Mouse (Mus musculus) 3134 (cell line): Measurements from ENCODE around the gene Anxa4.

Source experiments
- DNase-seq: peaks from one replicate; pipeline ENCODE4 v3.0.0-alpha.2; 2011; ENCODE audit warnings: low spot score; ENCODE audit not compliant: insufficient read length; ENCODE audit errors: extremely low read depth

The Anxa4 gene

DNA sequence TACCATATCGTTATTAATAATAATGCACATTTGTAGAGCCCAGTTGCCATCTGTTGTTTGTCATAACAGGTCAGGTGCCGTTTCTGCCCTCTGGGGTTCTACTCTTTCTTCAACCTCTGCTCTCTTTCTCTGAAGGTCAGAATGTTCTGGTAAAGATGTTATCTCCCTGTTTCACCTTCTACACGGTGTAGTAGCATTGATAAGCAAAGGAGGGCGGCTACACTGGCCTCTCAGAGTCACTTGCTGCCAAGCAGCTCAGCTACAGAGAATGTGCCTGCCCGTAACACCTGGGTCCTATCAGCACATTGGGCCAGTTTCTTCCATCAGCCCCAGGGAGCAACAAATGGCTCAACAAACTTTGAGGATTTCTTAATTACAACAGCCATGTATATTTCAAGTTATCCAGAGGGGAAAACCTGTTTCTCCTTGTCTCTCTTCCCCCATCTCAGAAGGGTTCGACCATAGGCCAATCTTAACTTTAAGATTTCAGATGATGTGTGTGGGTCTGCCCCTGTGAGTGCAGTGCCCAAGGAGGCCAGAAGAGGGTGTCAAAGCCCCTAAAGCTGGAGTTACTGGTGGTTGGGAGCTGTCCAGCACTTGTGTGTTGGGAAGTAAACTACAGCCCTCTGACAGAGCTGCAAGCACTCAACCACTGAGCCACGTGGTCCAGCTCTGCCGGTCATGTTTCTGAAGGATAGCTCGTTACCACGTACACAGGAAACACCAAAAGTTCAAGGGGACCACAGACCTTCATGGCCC, 39.1 kb downstream of the Anxa4 start:
- no peak for DNase-seq

DNA sequence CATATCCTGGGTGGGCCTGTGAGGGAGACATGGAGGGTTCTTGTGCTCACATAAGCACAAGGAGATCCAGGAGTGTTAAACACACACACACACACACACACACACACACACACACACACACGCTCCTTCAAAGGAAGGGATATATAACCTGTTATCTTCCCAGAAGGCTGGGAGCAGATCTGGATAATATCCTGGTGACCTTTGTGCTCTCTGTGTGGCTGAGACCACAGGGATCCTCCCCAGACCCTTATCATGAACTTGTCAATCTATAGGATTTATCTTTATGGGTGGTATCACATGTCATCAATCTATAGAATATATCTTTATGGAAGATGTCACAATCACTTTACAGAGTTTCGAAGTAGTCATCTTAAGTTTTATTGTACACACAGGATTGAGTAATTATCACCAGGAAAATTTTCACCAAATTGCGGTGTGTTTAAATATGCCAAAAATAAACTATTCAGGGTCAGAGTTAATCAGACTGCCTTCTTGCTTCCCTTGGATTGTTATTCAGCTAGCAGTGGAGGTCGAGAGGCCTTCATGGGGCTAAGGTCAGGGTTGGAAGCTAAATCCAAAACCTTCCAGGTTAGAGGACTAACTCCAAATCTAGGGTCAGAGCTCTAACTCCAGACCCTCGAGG, 40.4 kb downstream of the Anxa4 start:
- no peak for DNase-seq

DNA sequence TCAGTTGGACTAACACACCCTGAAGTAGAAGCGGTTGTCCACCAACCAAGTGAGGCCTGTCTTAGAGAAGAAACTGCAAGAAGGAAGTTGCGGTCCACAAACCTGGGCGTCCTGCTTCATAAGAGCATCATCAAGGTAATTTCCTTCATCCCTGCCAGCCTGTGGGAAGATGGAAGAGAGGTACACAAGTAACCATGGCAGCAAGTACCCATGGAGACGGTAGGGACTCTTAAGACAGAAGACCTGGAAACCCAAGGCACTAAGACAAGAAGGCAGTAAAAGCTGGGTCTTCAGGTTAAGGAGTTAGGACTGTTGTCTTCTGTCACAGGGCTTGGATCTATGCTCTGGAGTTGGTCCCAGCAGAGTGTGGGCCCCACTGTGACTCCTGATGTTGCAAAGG, 42.4 kb downstream of the Anxa4 start:
- DNase-seq = no peak

DNA sequence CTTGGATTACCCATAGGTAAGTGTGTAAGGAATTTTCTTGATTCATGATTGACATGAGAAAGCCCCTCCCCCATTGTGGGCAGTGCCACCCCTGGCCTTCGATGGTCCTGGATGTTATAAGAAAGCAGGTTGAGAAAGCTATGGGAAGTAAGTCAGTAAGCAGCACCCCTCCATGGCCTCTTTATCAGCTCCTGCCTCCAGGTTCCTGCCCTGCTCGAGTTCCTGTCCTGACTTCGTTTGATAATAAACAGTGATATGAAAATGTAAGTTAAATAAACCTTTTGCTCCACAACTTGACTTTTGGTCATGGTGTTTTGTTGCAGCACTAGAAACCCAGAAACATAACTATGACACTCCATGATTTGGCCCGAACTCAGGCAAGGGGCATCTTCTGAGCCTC, 43.6 kb downstream of the Anxa4 start:
- DNase-seq = no peak

DNA sequence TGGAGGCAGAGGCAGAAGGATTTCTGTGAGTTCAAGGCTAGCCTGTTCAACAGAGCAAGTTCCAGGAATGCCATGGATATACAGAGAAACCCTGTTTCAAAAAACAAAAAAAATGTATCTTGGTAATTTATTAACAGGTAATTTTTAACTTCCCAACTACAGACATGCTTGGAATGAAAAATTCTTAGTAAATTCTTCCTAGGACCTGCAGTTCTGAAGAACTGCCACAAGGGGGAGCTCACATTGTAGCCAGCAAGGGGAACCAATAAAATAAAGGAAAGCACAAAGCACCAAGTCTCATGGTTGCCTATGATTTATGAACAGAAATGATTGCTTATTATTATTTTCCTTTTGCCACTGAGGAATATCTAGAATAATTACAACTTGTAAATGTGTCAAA, 46.2 kb downstream of the Anxa4 start:
- no peak for DNase-seq

- DNase-seq = no peak
These were observed 52.7 kb downstream of the Anxa4 start for GRCm38 (mm10) chr6:86740652-86741051.

DNA sequence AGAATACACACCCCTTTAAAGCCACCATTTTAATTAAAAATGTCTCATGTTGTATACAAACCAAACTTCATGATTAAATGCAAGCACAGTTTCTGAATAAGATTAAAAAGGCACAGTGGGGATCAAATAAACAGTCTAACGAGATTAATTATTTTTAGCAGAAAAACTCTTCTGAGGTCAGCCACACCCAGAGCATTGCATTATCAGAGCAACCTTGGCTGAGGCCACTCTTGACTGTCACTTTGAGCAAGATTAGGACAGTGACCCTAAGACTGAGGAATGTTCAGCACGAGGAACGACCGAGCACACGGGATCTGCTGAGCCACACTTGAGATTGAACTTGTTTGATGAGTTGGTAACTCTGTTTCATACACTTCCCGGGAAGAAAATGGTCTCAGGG, 56.6 kb downstream of the Anxa4 start:
- no peak for DNase-seq

GRCm38 (mm10) chr6:86736313-86736712, 57.1 kb downstream of the Anxa4 start:
- no peak for DNase-seq

DNA sequence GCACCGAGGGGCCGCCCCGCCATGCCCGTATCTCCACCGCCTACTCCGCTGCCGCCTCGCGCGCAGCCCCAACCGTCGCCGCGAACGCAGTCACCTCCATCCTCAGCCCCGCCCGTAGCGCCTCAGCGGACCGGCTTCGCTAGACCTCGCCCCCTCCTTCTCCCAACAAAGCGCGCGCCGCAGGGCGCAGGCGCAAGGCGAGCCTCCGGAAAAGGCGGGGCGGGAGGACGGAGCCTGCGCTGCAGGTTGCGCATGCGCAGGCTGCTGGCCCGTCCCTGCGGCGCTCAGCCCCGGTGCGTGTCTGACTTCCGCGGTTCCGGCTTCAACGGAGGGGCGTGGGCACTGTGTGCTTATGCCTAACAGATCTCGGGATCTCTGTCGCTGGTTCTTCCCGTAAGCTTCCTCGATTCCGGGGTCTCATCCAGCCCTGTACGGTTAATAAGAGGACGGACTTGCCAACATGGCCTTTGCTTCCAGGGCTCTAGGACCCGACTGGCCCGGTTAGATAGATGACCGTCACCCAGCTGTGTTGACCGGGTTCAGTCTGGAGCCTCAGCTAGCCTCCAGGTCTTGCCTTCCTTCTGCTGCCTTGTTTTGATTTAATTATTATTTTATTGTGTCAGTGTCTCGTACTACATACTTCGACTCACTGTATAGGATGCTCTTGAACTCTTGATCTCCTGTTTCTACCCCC, 60.1 kb downstream of the Anxa4 start, which contains the start of gene Gmcl1:
Gene Gmcl1 (minus strand): TSS at position 201 of the 694 bp plus-strand sequence.
- peak; percentile 96 for DNase-seq

GRCm38 (mm10) chr6:86732276-86733173, 60.9 kb downstream of the Anxa4 start:
- DNase-seq = no peak

GRCm38 (mm10) chr6:86728711-86729110, 64.7 kb downstream of the Anxa4 start:
- DNase-seq = no peak

GRCm38 (mm10) chr6:86721977-86722376, 71.4 kb downstream of the Anxa4 start:
- DNase-seq = no peak

DNA sequence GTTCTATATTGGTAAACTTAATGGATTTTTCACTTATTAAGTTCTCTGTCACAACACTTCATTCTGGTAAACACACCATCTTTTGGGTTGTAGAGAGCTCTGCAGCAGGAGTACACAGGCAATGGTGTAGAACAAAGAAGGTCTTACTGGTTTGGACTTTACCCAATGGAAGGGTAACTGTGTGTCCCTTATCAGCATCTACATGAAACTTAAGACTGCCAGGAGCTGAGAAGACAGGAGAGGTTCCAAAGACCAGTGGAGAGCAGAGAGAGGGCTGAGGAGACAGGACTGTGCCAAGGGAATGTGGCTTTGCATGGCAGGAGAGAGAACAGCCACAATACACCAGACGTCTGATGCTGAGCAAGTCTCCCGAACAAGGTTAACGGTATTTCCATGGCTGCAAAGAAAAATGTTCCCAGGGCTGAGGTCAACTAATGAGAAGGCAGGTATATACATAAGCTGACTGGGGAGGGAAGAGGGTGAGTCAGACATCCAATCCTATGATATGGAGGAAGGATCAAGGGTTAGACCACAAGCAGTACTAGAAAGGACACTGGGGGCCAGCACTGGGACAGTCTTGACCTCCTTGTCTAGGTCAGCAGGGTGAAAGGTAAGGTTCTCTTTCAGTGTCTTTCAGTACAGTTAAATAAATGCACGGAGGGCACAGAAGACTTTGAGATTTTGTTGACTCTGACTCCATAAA, 85.2 kb downstream of the Anxa4 start:
- no peak for DNase-seq

DNA sequence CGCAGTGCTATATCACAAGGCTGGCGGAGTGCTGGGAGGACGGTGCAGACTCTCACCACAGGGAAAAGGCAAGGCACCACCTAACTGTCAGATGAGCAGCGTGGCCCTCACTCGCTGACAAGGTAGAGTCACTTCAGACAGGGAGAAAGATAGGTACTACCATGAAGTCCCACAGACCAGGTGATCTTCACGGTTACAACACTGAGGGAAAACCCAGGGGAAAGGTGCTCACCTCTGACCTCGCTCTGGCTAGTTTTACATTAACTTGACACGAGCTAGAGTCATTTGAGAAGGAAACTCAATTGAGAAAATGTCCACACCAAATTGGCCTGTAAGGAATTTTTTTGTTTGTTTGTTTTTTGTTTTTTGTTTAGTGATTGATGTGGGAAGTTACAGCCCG, 90.8 kb downstream of the Anxa4 start:
- DNase-seq = no peak

- DNase-seq = no peak
These were observed 95.5 kb downstream of the Anxa4 start for GRCm38 (mm10) chr6:86697903-86698302.

GRCm38 (mm10) chr6:86696213-86696612, 97.2 kb downstream of the Anxa4 start:
- DNase-seq = no peak

DNA sequence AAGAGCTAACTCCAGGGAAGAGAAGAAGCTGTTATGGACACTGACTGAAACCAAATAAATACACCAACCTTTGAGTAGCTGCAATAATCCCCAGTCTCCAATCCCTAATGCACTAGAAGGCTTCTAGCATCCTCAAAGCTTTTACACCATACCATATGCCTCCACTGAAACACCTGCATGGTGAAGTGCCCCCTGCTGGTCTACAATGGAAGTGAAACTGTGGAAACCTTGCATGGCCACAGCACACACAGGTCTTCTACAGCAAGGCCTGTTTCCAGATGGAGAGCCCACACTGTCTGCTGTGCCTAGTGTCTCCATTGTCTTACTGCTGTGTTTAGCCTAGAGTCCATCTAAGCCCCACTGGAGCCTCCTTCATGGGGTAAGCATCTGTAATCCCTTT, 98.9 kb downstream of the Anxa4 start:
- no peak for DNase-seq

GRCm38 (mm10) chr6:86689671-86690070, 103.7 kb downstream of the Anxa4 start:
- DNase-seq = no peak

- DNase-seq = no peak
These were observed 106.4 kb downstream of the Anxa4 start for GRCm38 (mm10) chr6:86686971-86687370.
